Mouse (Mus musculus) embryonic facial prominence, embryonic 10.5 days (tissue): ENCODE measurements at regions not wholly inside any gene's neighbourhood (a gene's known extent, or its start where the extent isn't known, plus 50 kb on each side); places are given as distances from the start of the nearest gene placed in this dataset.

ENCODE experiments used
- DNase-seq: peaks from one replicate; pipeline ENCODE4 v3.0.0-alpha.2; 2017; ENCODE audit warnings: low spot score
- H3K27ac ChIP-seq: fragments of 300-500 bp; sonication (generic); replicated peaks from 2 replicates; pipeline ENCODE4 v1.5.1; 2016; ENCODE audit warnings: mild to moderate bottlenecking
- H3K27me3 ChIP-seq: fragments of 300-500 bp; sonication (generic); replicated peaks from 2 replicates; pipeline ENCODE4 v1.6.1; 2016; ENCODE audit warnings: low read depth, mild to moderate bottlenecking; ENCODE audit not compliant: poor library complexity, severe bottlenecking
- H3K36me3 ChIP-seq: fragments of 300-500 bp; sonication (generic); replicated peaks from 2 replicates; pipeline ENCODE4 v1.6.1; 2016; ENCODE audit warnings: mild to moderate bottlenecking, moderate library complexity
- H3K4me1 ChIP-seq: fragments of 300-500 bp; sonication (generic); 2 replicates; pipeline ENCODE4 v1.6.1; 2016
- H3K4me3 ChIP-seq: fragments of 300-500 bp; sonication (generic); 2 replicates; pipeline ENCODE4 v1.5.1; 2016; ENCODE audit warnings: mild to moderate bottlenecking, moderate library complexity
- H3K9me3 ChIP-seq: fragments of 300-500 bp; sonication (generic); 2 replicates; pipeline ENCODE4 v1.6.1; 2016; ENCODE audit warnings: mild to moderate bottlenecking
- WGBS: fragments of 180-500 bp; shearing (Covaris S2); methylation state at CpG from one replicate; pipeline ENCODE4 v1.1.7; 2016; 5-methylcytosine and 5-hydroxymethylcytosine counted together

DNA sequence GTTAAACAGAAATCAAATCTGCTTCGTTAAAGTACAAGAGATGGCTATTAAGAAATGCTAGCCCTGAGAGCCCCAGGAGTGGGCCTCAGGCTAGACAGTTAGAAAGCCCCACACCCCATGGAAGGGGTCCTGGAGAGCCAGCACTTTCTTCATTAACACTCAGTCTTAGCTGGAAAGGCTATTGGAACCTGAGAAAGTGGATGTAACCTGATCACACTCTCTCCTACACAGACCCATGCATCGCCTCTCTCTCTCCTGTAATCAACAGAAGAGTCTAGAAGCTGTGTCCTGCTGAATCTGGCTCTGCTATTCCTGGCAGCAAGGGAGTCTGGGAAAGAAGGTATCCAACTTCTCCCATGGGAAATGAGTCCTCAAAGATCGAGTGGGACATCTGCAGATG is 64.8 kb upstream of the Atl2 start:
- Histone ChIP-seq H3K36me3 (no peaks in the 10 kb centered on the region), H3K27ac (no peak overlapping the region; the same call in 1 of the 2 replicates)
- 43% methylated on average over 3 of the region's 3 CpGs for WGBS

DNA sequence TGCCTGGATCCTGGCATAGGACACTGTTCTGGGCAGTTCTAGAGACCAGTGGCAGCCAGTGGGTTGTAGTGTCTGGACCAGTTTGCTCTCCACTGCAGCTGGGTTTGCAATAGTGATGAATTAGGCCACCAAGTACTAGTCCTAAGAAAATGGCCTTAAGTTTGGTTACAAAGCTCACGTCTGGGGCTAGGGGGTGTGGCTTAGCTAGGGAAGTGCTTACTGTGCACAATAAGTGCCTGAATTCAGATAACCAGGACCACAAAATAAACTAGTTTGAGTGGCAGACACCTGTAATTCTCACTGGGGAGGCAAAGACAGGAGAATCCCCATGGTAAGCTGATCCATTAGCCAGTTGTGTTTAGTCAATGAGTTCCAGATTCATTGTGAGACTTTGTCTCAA is 59.3 kb upstream of the Atl2 start:
- Histone ChIP-seq H3K4me1 (peaks cover 24% of the 10 kb centered on the region), H3K27me3 (0 out of 2 replicates have a peak, but pooled peaks cover 5% of the 10 kb centered on the region), H3K4me3 (no peak overlapping the region), H3K9me3 (no peaks in the 10 kb centered on the region), H3K36me3 (no peaks in the 10 kb centered on the region), H3K27ac (no peak overlapping the region)
- 50% methylated on average over 1 of the region's 1 CpGs for WGBS
- DNase-seq, result no peak

More for the DNA sequence above, 64.8 kb upstream of the Atl2 start:
- no peaks in the 10 kb centered on the region for H3K9me3 ChIP-seq
- H3K27me3 ChIP-seq, result no peaks in the 10 kb centered on the region
- H3K4me3 ChIP-seq, result no peak overlapping the region
- peaks cover 34% of the 10 kb centered on the region for H3K4me1 ChIP-seq
- DNase-seq, result no peak

DNA sequence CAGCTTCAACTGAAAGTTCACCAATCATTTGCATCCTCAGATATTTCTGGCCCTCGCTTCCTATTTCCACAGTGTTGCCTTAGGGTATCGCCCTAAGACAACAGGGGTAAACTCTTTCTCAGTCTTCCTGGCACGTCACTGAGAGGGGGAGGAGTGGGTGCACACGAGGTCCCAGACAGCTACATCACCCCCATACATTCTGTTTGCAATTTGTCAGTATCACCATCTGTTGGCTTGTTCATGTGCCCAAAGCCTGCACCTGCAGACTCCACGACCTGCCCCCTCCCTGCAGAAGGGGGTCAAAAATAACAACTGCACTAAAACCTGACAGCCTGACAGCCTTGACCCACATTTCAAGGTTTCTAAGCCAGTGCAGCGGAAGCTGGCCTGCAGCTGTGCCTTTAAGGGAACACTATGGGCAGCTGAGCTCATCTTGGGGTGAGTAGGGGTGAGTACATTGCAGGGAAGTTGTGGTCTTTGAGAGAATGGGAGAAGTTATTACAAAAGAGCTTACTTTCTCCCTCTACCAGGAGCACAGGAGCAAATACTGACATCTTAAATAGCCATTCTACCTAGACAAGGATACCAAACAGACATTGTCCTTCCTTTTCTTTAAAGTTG is 58.8 kb upstream of the Atl2 start:
- Histone ChIP-seq H3K9me3 (no peaks in the 10 kb centered on the region), H3K27me3 (0 out of 2 replicates have a peak, but pooled peaks cover 5% of the 10 kb centered on the region), H3K36me3 (no peaks in the 10 kb centered on the region), H3K4me1 (peaks cover 24% of the 10 kb centered on the region), H3K27ac (no peak overlapping the region), H3K4me3 (no peak overlapping the region)
- 61% methylated on average over 6 of the region's 6 CpGs for WGBS
- no peak for DNase-seq

DNA sequence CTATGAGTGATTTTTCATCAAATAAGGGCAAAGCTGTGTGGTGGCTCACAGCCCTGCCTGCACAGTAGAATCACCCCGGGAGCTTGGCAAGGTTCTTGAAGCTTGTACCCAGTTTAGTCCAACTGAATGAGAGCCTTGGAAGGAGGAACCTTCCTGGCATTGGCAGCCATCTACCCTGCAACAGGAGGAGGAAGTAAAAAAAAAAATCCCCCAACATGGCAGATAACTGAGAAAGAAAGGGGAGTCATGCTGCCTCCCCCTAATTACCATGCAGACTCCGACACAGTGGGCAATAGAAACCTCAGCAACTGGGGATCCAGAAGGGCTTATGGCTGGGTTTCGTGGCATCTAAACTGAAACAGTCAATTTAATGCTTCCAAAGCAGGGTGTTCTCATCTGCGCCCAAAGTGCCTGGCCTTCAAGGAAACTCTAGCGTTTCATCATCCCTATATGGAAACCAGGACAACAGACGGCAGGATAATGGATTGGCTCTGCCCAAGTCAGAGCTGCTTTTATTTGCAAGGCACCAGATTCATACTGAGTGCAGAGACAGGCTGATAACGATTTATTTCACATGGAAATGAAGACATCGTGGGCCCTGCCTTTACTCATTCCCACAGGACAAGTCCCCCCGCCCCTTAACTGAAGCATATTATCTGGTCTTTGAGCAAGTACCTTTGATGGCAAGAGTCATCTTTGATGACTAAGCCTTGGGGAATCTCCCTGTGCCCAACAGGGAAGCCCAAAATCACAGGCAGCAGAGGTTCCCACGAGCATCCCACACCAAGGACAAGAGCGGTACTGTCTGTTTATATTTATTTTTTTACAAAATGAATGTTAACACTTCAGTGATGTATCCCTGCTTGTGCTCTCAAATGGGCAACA is 52.9 kb upstream of the Atl2 start:
- no peaks in the 10 kb centered on the region for H3K36me3 ChIP-seq
- H3K27ac ChIP-seq, result no peak overlapping the region
- peaks cover 12% of the 10 kb centered on the region for H3K4me1 ChIP-seq
- H3K27me3 ChIP-seq, result 0 out of 2 replicates have a peak, but pooled peaks cover 5% of the 10 kb centered on the region
- no peaks in the 10 kb centered on the region for H3K9me3 ChIP-seq
- no peak overlapping the region for H3K4me3 ChIP-seq
- no peak for DNase-seq
- 75% methylated on average over 11 of the region's 11 CpGs for WGBS
